Mouse (Mus musculus) kidney, adult 10 weeks (tissue): ENCODE measurements around the gene Dgcr2. TPM values are rescaled to one million over a fixed set of nuclear protein-coding genes. Genes with fewer than 3 reads are reported as not detected.

Experiments
- polyA plus RNA-seq: library from polyadenylated mRNA; stranded (reverse); fragments of 350-450 nt; fragmentation: Illumina TruSeq; extraction: RNeasy Lipid Tissue Mini Kit (QIAGEN cat#74804); gene quantifications from one replicate; pipeline ENCODE4 v1.2.3, GENCODE M21; 2014; ENCODE audit warnings: low read depth, low replicate concordance

The Dgcr2 gene
- 6.5 TPM for polyA plus RNA-seq

GRCm38 (mm10) chr16:17898462-17898861, at the start of gene Dgcr2, which contains the start of gene Tssk2:
Gene Dgcr2 (minus strand): TSS chr16:17898562.
Gene Tssk2 (plus strand): TSS chr16:17898637.

GRCm38 (mm10) chr16:17928087-17928580, 29.8 kb upstream of the Dgcr2 start, which contains the start of gene Slc25a1:
Gene Slc25a1 (minus strand): TSS chr16:17928219.

GRCm38 (mm10) chr16:17914307-17915249, 16.2 kb upstream of the Dgcr2 start, which contains the start of gene Gsc2:
Gene Gsc2 (minus strand): TSS chr16:17915059.

GRCm38 (mm10) chr16:17911052-17911595, 12.8 kb upstream of the Dgcr2 start, which contains the start of gene Ess2:
Gene Ess2 (minus strand): TSS chr16:17911348.

GRCm38 (mm10) chr16:17893923-17894322, 4.4 kb downstream of the Dgcr2 start, which contains the start of gene Tssk1:
Gene Tssk1 (plus strand): TSS chr16:17894223.

GRCm38 (mm10) chr16:17891567-17891959, 6.8 kb downstream of the Dgcr2 start, which contains the start of gene Gm20518:
Gene Gm20518 (minus strand): TSS chr16:17891671.

GRCm38 (mm10) chr16:17838051-17838450, 60.3 kb downstream of the Dgcr2 start, which contains the start of gene Car15:
Gene Car15 (minus strand): TSS chr16:17838364.

GRCm38 (mm10) chr16:17832821-17833220, 65.5 kb downstream of the Dgcr2 start, which contains the start of gene B830017H08Rik:
Gene B830017H08Rik (plus strand): TSS chr16:17833121.

GRCm38 (mm10) chr16:17796971-17797811, 101.2 kb downstream of the Dgcr2 start, which contains the start of gene Scarf2:
Gene Scarf2 (plus strand): TSS chr16:17797282.

Other genes with a start within 250 kb of the Dgcr2 start
- gene Med15, start 165.7 kb downstream of the Dgcr2 start, polyA plus RNA-seq, result 3.7 TPM
- 11.0 TPM for gene Klhl22, start 138.9 kb downstream of the Dgcr2 start, polyA plus RNA-seq
- not detected for gene Scarf2, start 101.3 kb downstream of the Dgcr2 start, polyA plus RNA-seq
- 1.5 TPM for gene B830017H08Rik, start 65.4 kb downstream of the Dgcr2 start, polyA plus RNA-seq
- gene Car15, start 60.2 kb downstream of the Dgcr2 start, polyA plus RNA-seq, result 10.1 TPM
- gene Gm20518, start 6.9 kb downstream of the Dgcr2 start, polyA plus RNA-seq, result 0.12 TPM
- not detected for gene Tssk1, start 4.3 kb downstream of the Dgcr2 start, polyA plus RNA-seq
- not detected for gene Tssk2, start 75 bp upstream of the Dgcr2 start, polyA plus RNA-seq
- 1.9 TPM for gene Ess2, start 12.8 kb upstream of the Dgcr2 start, polyA plus RNA-seq
- gene Gsc2, start 16.5 kb upstream of the Dgcr2 start, polyA plus RNA-seq, result not detected
- 19.7 TPM for gene Slc25a1, start 29.7 kb upstream of the Dgcr2 start, polyA plus RNA-seq
- gene Vpreb2, start 81.9 kb upstream of the Dgcr2 start, polyA plus RNA-seq, result not detected
- 10.4 TPM for gene Dgcr6, start 154.3 kb upstream of the Dgcr2 start, polyA plus RNA-seq
- gene Prodh, start 191.6 kb upstream of the Dgcr2 start, polyA plus RNA-seq, result 3.2 TPM
- not detected for gene Rtn4r, start 229.1 kb upstream of the Dgcr2 start, polyA plus RNA-seq